Mouse (Mus musculus): ENCODE measurements at regions not wholly inside any gene's neighbourhood (a gene's known extent, or its start where the extent isn't known, plus 50 kb on each side); places are given as distances from the start of the nearest gene placed in this dataset.

GRCm38 (mm10) chr12:16387035-16387434 is 223.7 kb downstream of the Lpin1 start:
- no peak for DNase-seq (ENCODE audit: low read depth, low spot score)
- Histone ChIP-seq H3K27me3 (ENCODE audit: control insufficient read depth, insufficient read depth, low read length, poor library complexity, severe bottlenecking) (no peaks in the 10 kb centered on the region), H3K36me3 (ENCODE audit: control insufficient read depth, insufficient read depth, low read length, poor library complexity, severe bottlenecking) (no peaks in the 10 kb centered on the region)

GRCm38 (mm10) chr12:16384396-16384795 is 226.4 kb downstream of the Lpin1 start:
- no peaks in the 10 kb centered on the region for H3K27me3 ChIP-seq (ENCODE audit: control insufficient read depth, insufficient read depth, low read length, poor library complexity, severe bottlenecking)
- no peaks in the 10 kb centered on the region for H3K36me3 ChIP-seq (ENCODE audit: control insufficient read depth, insufficient read depth, low read length, poor library complexity, severe bottlenecking)
- DNase-seq (ENCODE audit: low read depth, low spot score): peak; percentile 73

GRCm38 (mm10) chr12:16383499-16383935 is 227.2 kb downstream of the Lpin1 start:
- Histone ChIP-seq H3K36me3 (ENCODE audit: control insufficient read depth, insufficient read depth, low read length, poor library complexity, severe bottlenecking) (no peaks in the 10 kb centered on the region), H3K27me3 (ENCODE audit: control insufficient read depth, insufficient read depth, low read length, poor library complexity, severe bottlenecking) (no peaks in the 10 kb centered on the region)
- DNase-seq (ENCODE audit: low read depth, low spot score): peak; percentile 92

GRCm38 (mm10) chr12:16382417-16382988 is 228.3 kb downstream of the Lpin1 start:
- no peaks in the 10 kb centered on the region for H3K27me3 ChIP-seq (ENCODE audit: control insufficient read depth, insufficient read depth, low read length, poor library complexity, severe bottlenecking)
- no peaks in the 10 kb centered on the region for H3K36me3 ChIP-seq (ENCODE audit: control insufficient read depth, insufficient read depth, low read length, poor library complexity, severe bottlenecking)
- DNase-seq (ENCODE audit: low read depth, low spot score): peak; percentile 41

GRCm38 (mm10) chr12:16381026-16381425 is 229.7 kb downstream of the Lpin1 start:
- H3K27me3 ChIP-seq (ENCODE audit: control insufficient read depth, insufficient read depth, low read length, poor library complexity, severe bottlenecking): no peaks in the 10 kb centered on the region
- no peaks in the 10 kb centered on the region for H3K36me3 ChIP-seq (ENCODE audit: control insufficient read depth, insufficient read depth, low read length, poor library complexity, severe bottlenecking)
- no peak for DNase-seq (ENCODE audit: low read depth, low spot score)

GRCm38 (mm10) chr12:16380346-16380745 is 230.4 kb downstream of the Lpin1 start:
- DNase-seq (ENCODE audit: low read depth, low spot score): no peak

GRCm38 (mm10) chr12:16379415-16379814 is 231.4 kb downstream of the Lpin1 start:
- H3K36me3 ChIP-seq (ENCODE audit: control insufficient read depth, insufficient read depth, low read length, poor library complexity, severe bottlenecking): no peaks in the 10 kb centered on the region
- no peaks in the 10 kb centered on the region for H3K27me3 ChIP-seq (ENCODE audit: control insufficient read depth, insufficient read depth, low read length, poor library complexity, severe bottlenecking)
- DNase-seq (ENCODE audit: low read depth, low spot score): no peak

More at GRCm38 (mm10) chr12:16380346-16380745, 230.4 kb downstream of the Lpin1 start:
- Histone ChIP-seq H3K36me3 (ENCODE audit: control insufficient read depth, insufficient read depth, low read length, poor library complexity, severe bottlenecking) (no peaks in the 10 kb centered on the region), H3K27me3 (ENCODE audit: control insufficient read depth, insufficient read depth, low read length, poor library complexity, severe bottlenecking) (no peaks in the 10 kb centered on the region)

GRCm38 (mm10) chr12:16378501-16378900 is 232.3 kb downstream of the Lpin1 start:
- no peaks in the 10 kb centered on the region for H3K27me3 ChIP-seq (ENCODE audit: control insufficient read depth, insufficient read depth, low read length, poor library complexity, severe bottlenecking)
- no peaks in the 10 kb centered on the region for H3K36me3 ChIP-seq (ENCODE audit: control insufficient read depth, insufficient read depth, low read length, poor library complexity, severe bottlenecking)
- DNase-seq (ENCODE audit: low read depth, low spot score): no peak

GRCm38 (mm10) chr12:16374331-16374996 is 236.3 kb downstream of the Lpin1 start:
- Histone ChIP-seq H3K36me3 (ENCODE audit: control insufficient read depth, insufficient read depth, low read length, poor library complexity, severe bottlenecking) (no peaks in the 10 kb centered on the region), H3K27me3 (ENCODE audit: control insufficient read depth, insufficient read depth, low read length, poor library complexity, severe bottlenecking) (no peaks in the 10 kb centered on the region)
- peak; percentile 39 for DNase-seq (ENCODE audit: low read depth, low spot score)

- DNase-seq (ENCODE audit: low read depth, low spot score): no peak
- no peaks in the 10 kb centered on the region for H3K36me3 ChIP-seq (ENCODE audit: control insufficient read depth, insufficient read depth, low read length, poor library complexity, severe bottlenecking)
- no peaks in the 10 kb centered on the region for H3K27me3 ChIP-seq (ENCODE audit: control insufficient read depth, insufficient read depth, low read length, poor library complexity, severe bottlenecking)
Measured at GRCm38 (mm10) chr12:16370061-16370460, 240.7 kb downstream of the Lpin1 start.

GRCm38 (mm10) chr12:16362341-16362740 is 248.4 kb downstream of the Lpin1 start:
- DNase-seq (ENCODE audit: low read depth, low spot score): no peak
- Histone ChIP-seq H3K36me3 (ENCODE audit: control insufficient read depth, insufficient read depth, low read length, poor library complexity, severe bottlenecking) (no peaks in the 10 kb centered on the region), H3K27me3 (ENCODE audit: control insufficient read depth, insufficient read depth, low read length, poor library complexity, severe bottlenecking) (no peaks in the 10 kb centered on the region)

- Histone ChIP-seq H3K36me3 (ENCODE audit: control insufficient read depth, insufficient read depth, low read length, poor library complexity, severe bottlenecking) (no peaks in the 10 kb centered on the region), H3K27me3 (ENCODE audit: control insufficient read depth, insufficient read depth, low read length, poor library complexity, severe bottlenecking) (no peaks in the 10 kb centered on the region)
- DNase-seq (ENCODE audit: low read depth, low spot score): no peak
Measured at GRCm38 (mm10) chr12:16358831-16359230, 251.9 kb downstream of the Lpin1 start.

- H3K36me3 ChIP-seq (ENCODE audit: control insufficient read depth, insufficient read depth, low read length, poor library complexity, severe bottlenecking): no peaks in the 10 kb centered on the region
- H3K27me3 ChIP-seq (ENCODE audit: control insufficient read depth, insufficient read depth, low read length, poor library complexity, severe bottlenecking): no peaks in the 10 kb centered on the region
- DNase-seq (ENCODE audit: low read depth, low spot score): no peak
Measured at GRCm38 (mm10) chr12:16354711-16355110, 256.1 kb downstream of the Lpin1 start.

GRCm38 (mm10) chr12:16351751-16352150 is 259.0 kb downstream of the Lpin1 start:
- no peaks in the 10 kb centered on the region for H3K36me3 ChIP-seq (ENCODE audit: control insufficient read depth, insufficient read depth, low read length, poor library complexity, severe bottlenecking)
- peak; percentile 68 for DNase-seq (ENCODE audit: low read depth, low spot score)
- no peaks in the 10 kb centered on the region for H3K27me3 ChIP-seq (ENCODE audit: control insufficient read depth, insufficient read depth, low read length, poor library complexity, severe bottlenecking)

- H3K27me3 ChIP-seq (ENCODE audit: control insufficient read depth, insufficient read depth, low read length, poor library complexity, severe bottlenecking): no peaks in the 10 kb centered on the region
- no peak for DNase-seq (ENCODE audit: low read depth, low spot score)
- H3K36me3 ChIP-seq (ENCODE audit: control insufficient read depth, insufficient read depth, low read length, poor library complexity, severe bottlenecking): no peaks in the 10 kb centered on the region
Measured at GRCm38 (mm10) chr12:16349310-16349709, 261.5 kb downstream of the Lpin1 start.

Measured in splenic B cell, adult 2 months (primary cell).